Mouse (Mus musculus) adrenal gland, postnatal 10 days (tissue): Measurements from ENCODE around the gene Lama2. TPM values are rescaled to one million over a fixed set of nuclear protein-coding genes. Genes with fewer than 3 reads are reported as not detected.

Source experiments
- DNase-seq: peaks from one replicate; pipeline ENCODE4 v3.0.0; 2021; ENCODE audit warnings: mixed read lengths
- total RNA-seq, 2 experiments: library from RNA; stranded (reverse); gene quantifications; 2 replicates each; pipeline ENCODE4 v1.2.3; 2021

Lama2 gene
- total RNA-seq, 2 experiments from 2014 or later, result 47.4 to 55.7 TPM

- no peak for DNase-seq
These were observed 430.8 kb downstream of the Lama2 start for GRCm38 (mm10) chr10:27188630-27189365.

DNA sequence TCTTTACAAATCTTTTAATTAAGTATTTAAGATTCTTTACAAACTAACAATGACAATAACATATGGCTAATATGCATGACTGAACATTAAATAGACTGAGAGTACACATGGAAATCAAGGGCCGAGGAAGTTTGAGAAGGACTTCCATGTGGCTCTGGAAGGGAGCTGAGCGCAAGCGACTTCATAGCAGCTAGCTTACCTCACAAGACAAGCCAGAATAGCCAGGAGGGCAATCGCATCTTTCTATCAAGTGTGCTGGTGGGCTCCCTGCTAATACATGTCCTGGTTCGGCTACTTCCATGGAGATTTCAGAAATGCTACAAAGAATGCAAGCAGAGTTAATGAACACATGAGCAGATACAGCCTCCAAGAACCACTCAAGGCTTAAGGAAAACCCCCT, 435.4 kb downstream of the Lama2 start:
- no peak for DNase-seq

DNA sequence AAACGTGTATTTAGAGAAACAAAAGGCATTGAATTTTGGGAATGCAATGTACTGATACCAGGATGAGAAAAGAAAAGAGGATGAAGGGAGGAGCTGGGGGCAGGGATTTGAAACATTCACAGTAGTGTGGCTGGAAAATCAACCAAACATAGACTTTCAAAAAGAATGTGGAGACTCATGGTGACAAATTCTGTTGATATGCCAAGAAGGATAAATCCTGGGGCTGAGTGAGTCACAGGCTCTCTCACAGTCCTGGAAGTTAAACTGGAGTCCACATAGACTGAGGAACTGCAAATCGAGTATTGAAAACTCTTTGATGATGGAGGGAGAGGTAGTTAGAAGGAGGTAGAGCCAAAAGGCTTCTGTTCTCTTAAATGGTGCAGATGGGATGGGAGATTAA, 445.3 kb downstream of the Lama2 start:
- no peak for DNase-seq

DNA sequence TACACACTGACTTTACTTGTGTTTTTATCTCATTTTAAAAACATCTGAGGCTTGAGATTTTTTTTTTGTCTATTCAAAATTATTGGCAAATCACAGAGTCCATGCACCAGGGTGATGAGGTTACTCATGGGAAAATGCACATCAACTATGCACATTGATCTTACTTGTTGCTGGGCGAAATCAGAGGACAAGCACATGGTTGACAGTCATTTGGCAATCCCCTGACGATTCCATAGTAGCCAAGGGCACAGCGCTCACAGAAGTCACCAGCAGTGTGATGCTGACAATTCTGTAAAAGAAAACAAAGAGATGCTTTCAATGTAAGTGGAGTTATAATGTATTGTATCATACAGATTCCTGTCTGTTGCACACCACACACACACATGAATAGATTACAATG, 454.8 kb downstream of the Lama2 start:
- no peak for DNase-seq

GRCm38 (mm10) chr10:27162364-27162763, 457.2 kb downstream of the Lama2 start:
- DNase-seq, result peak; percentile 23

DNA sequence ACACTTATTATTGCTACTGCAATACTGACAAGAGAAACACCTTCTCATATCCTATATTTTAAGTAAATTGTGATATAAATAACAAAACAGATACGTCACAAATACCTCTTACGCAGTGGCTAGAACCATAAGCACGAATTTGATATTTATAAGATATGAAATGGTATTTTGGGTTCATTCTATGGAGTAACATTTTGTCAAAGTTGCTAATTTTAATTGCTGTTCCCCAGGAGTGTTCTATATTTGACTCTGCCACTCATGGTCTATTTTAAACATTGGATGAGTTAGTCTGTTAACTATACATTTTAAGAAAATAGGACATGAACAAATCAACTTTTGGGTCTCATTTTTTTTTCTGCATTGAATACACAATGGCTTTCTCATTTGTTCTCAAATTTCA, 469.3 kb downstream of the Lama2 start:
- no peak for DNase-seq

- DNase-seq, result no peak
These were observed 479.1 kb downstream of the Lama2 start for GRCm38 (mm10) chr10:27140422-27140821.

- no peak for DNase-seq
These were observed 483.8 kb downstream of the Lama2 start for GRCm38 (mm10) chr10:27135768-27136167.

DNA sequence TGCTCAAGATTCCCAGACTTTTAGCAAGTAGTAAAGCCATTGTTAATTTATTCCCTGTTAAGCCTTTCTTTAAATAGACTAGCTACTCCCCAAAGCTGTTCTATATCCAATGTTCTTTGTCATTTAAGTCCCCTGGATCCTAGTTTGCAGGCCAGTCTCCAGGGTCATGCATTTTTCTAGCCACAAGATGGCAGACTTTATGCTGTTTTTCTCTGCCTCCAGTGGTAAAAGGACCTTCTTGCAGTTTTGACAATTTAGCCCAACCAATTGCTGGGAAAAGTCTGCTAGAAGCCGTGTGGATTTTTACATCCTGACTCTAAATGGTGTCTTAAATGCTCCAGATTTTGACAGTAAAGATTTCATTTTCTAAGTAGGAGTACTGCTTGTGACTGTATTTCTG, 486.4 kb downstream of the Lama2 start:
- DNase-seq, result peak; percentile 59

GRCm38 (mm10) chr10:27127454-27127853, 492.1 kb downstream of the Lama2 start:
- DNase-seq, result no peak

- DNase-seq, result no peak
These were observed 495.8 kb downstream of the Lama2 start for GRCm38 (mm10) chr10:27123763-27124162.

DNA sequence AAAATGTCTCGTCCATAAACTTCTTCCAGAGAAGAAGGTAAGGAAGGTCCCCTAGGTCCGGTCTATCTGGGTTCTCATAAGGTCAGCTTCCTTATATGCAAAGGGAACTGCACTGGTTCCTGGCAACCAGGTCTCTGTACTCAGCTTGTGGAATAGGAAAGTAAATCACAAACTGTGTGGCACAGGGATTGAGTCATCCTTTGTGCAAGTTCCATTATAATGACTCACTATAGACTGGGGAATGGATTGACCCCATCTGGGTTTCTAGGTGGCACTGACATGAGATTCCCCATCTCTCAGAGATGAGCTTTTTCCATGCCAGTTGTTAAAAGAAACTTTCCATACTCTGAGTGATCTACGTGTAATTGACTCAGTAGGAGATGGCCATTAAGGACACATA, 501.7 kb downstream of the Lama2 start:
- DNase-seq, result no peak

GRCm38 (mm10) chr10:27116938-27117647, 502.5 kb downstream of the Lama2 start:
- DNase-seq, result no peak

- DNase-seq, result no peak
These were observed 505.4 kb downstream of the Lama2 start for GRCm38 (mm10) chr10:27114131-27114530.

DNA sequence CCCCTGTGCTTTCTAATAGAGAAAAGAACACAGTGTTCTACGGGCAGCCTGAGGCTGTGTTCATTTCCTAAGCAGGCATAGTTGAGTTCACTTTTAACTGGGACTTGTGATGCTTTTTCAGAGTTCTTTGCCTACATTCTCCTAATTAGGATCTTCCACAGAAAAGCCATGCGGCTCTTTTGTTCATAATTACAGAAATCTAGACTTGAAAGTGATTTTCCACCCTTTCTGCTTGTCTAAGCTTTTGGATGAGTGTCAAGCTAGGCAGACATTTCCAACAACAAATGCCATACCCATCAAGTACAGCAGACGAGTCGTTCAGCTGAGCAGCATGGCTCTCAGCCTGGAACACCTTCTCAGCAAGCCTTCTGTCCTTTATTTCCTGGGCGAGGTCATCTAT, 515.7 kb downstream of the Lama2 start:
- no peak for DNase-seq

DNA sequence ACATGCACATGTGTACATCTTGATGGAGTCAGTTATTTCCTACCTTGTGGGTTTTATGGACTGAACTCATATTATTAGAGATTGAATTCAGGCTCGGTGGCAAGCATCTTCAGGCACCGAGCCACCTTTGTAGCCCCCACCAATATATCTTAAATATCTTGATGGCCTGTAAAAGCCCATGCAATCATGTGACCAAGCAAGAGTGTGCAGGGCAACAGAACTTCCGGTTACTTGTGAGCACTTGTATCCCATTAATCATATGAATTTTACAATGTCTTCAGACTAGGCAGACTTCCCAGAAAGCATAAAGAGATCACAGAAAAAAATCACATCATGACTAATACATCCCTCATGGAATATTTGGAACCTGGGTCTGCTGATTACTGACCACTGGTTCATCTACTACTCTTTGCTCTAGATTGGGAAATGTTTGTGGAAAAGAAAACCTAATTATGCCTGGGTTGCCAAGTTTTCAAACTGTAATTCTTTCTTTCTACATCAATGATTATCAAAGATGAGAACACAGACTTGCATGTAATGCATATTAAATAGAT, 517.7 kb downstream of the Lama2 start:
- no peak for DNase-seq

DNA sequence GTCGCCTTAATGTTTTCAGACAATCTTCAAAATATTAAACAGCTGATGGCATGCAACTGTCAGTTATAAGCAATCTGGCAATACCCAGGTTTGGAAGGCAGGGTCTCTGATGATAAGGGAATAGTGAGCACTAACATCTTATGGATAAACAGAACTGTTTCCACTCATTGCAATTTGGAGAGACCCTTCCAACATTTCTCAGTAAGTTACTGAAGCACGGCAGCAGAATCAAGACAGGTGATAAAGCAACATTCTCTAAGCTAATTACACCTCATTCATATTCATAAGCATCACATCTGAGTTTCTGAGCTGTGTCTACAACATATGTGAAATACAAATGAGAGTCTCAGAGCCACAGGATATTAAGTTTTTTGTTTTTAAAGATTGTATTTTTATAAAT, 542.4 kb downstream of the Lama2 start:
- no peak for DNase-seq

- no peak for DNase-seq
These were observed 550.6 kb downstream of the Lama2 start for GRCm38 (mm10) chr10:27068794-27069435.

DNA sequence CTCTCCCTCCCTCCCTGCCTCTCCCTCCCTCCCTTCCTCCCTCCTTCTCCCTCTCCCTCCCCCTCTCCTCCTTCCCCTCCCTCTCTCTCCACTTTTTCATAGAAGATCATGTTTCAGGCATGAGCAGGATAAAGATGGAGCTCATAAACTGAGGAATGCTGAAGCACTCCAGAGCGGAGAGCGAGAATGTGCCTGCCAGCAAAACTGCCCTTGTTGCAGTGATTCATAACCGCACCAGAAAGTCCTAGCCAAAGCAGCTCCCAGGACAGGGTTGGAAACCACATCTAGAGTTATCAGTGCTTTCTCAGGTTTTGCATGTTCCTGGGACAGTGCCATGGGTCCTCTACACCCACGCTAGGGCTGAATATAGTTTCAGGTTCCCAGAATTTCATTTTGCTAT, 555.9 kb downstream of the Lama2 start:
- no peak for DNase-seq

DNA sequence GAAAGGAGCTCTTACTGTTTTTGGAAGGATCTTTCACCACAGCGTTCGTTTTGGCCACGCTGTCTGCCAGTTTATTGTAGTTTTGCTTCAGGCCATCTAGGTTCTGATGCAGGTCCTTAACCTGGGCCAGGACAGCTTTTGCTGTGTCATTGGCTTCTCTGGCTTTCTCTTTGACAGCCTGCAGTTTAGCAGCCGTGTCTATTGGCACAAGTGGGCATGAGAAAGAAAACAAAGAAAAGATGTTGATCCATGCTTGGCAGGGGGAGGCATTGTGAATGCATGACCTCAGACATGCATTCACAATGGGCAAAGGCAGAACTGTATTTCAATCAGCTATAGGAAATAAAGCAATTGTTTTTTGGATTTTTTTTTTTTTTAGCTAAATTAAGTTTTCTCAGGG, 565.1 kb downstream of the Lama2 start:
- no peak for DNase-seq

GRCm38 (mm10) chr10:27047196-27047595, 572.4 kb downstream of the Lama2 start:
- DNase-seq, result no peak

DNA sequence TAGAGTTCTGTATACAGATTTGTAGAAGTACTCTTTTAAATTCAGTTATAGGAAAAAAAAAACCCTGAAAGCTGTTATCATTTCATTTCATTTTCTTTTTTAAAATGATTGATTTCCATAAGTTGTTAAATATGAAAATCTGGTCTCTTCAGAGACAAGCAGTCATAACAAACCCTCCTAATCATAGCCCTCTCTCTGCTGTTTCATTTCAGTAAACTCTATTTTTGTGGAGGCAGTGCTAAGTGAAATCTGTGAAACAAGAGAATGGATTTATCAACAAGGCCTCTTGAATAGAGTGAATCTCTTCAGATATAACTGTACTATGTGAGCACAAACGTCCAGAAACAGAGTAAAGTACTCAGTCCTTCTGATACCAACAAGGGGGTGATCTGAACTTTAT, 577.7 kb downstream of the Lama2 start:
- no peak for DNase-seq

DNA sequence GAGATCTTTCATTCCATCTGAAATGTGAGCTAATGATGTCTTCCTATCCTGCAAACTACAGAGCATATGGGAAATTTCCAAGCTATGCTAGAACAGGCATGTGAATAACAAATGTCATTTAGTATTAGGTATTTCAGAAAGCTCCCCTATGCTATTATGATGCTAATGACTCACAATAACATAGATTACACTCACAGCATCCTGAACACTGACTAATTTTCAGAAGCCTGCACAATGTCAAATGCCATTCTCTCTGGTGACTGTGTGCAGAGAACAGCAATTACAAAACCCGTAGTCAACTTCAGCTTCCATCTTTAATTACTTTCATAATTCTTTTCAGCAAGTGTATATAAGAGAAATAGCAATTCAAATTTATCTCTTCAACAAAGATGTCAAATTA, 596.9 kb downstream of the Lama2 start:
- no peak for DNase-seq
